Mouse (Mus musculus) heart, embryonic 13.5 days (tissue): ENCODE measurements around the gene Pole3. TPM values are rescaled to one million over a fixed set of nuclear protein-coding genes. Genes with fewer than 3 reads are reported as not detected.

ENCODE experiments used
- ATAC-seq: fragments of 200-750 bp; cut with Nextera tagmentation; 2 replicates; pipeline ENCODE4 v1.8.0; 2017; ENCODE audit warnings: moderate TSS enrichment; ENCODE audit not compliant: insufficient number of reproducible peaks, low FRiP score, low TSS enrichment; ENCODE audit errors: extremely low read depth
- H3K27ac ChIP-seq: fragments of 300-500 bp; sonication (generic); replicated peaks from 2 replicates; pipeline ENCODE4 v1.5.1; 2015; ENCODE audit warnings: moderate library complexity, mild to moderate bottlenecking, inconsistent platforms
- H3K27me3 ChIP-seq: fragments of 300-500 bp; sonication (generic); replicated peaks from 2 replicates; pipeline ENCODE4 v1.6.1; 2015; ENCODE audit warnings: mild to moderate bottlenecking, inconsistent platforms
- H3K36me3 ChIP-seq: fragments of 300-500 bp; sonication (generic); 2 replicates; pipeline ENCODE4 v1.6.1; 2015; ENCODE audit warnings: mild to moderate bottlenecking, inconsistent platforms
- H3K4me1 ChIP-seq: fragments of 300-500 bp; sonication (generic); 2 replicates; pipeline ENCODE4 v1.6.1; 2015; ENCODE audit warnings: inconsistent platforms
- H3K4me2 ChIP-seq: fragments of 300-500 bp; sonication (generic); 2 replicates; pipeline ENCODE4 v1.6.1; 2015; ENCODE audit warnings: inconsistent platforms, mild to moderate bottlenecking, moderate library complexity
- H3K4me3 ChIP-seq: fragments of 300-500 bp; sonication (generic); 2 replicates; pipeline ENCODE4 v1.5.1; 2015; ENCODE audit warnings: moderate library complexity, mild to moderate bottlenecking, inconsistent platforms
- H3K9ac ChIP-seq: fragments of 300-500 bp; sonication (generic); 2 replicates; pipeline ENCODE4 v1.6.1; 2015; ENCODE audit warnings: inconsistent platforms, mild to moderate bottlenecking, moderate library complexity
- H3K9me3 ChIP-seq: fragments of 300-500 bp; sonication (generic); 2 replicates; pipeline ENCODE4 v1.6.1; 2016; ENCODE audit warnings: inconsistent platforms
- WGBS: fragments of 180-500 bp; shearing (Covaris S2); methylation state at CpG from one replicate; pipeline ENCODE4 v1.1.7; 2015; ENCODE audit warnings: mixed read lengths; 5-methylcytosine and 5-hydroxymethylcytosine counted together
- polyA plus RNA-seq: library from polyadenylated mRNA; unstranded; fragments of >200 nt; fragmentation: Nextera tagmentation; extraction: Ambion mirVana; gene quantifications from 2 replicates; pipeline ENCODE4 v1.2.1, GENCODE M21; 2015

The Pole3 gene
- polyA plus RNA-seq, 1 experiment from 2014 or later = 54.6 TPM

- ATAC-seq = no peak
- H3K27me3 ChIP-seq = no peaks in the 10 kb centered on the region
- 34% methylated on average over 13 of the region's 13 CpGs for WGBS
These were observed 6.3 kb downstream of the Pole3 start for GRCm38 (mm10) chr4:62518416-62519121.

GRCm38 (mm10) chr4:62517538-62518415 lies 7.1 kb downstream of the Pole3 start:
- Histone ChIP-seq H3K4me3 (peak overlapping the region; percentile 68), H3K4me1 (peaks cover 57% of the 10 kb centered on the region), H3K4me2 (peak overlapping the region; percentile 78), H3K27ac (peak overlapping the region; percentile 85), H3K9ac (peak overlapping the region; percentile 76), H3K36me3 (peaks cover 25% of the 10 kb centered on the region), H3K27me3 (no peaks in the 10 kb centered on the region), H3K9me3 (no peaks in the 10 kb centered on the region)
- 70% methylated on average over 10 of the region's 10 CpGs for WGBS
- no peak for ATAC-seq

More at GRCm38 (mm10) chr4:62518416-62519121, 6.3 kb downstream of the Pole3 start:
- H3K27ac ChIP-seq = peak overlapping the region; percentile 85
- peak overlapping the region; percentile 76 for H3K9ac ChIP-seq
- no peaks in the 10 kb centered on the region for H3K9me3 ChIP-seq
- H3K4me3 ChIP-seq = peak overlapping the region; percentile 68
- H3K4me1 ChIP-seq = peaks cover 59% of the 10 kb centered on the region
- H3K36me3 ChIP-seq = peaks cover 25% of the 10 kb centered on the region
- H3K4me2 ChIP-seq = peak overlapping the region; percentile 78

GRCm38 (mm10) chr4:62517046-62517445 lies 7.8 kb downstream of the Pole3 start:
- 70% methylated on average over 8 of the region's 8 CpGs for WGBS
- no peaks in the 10 kb centered on the region for H3K27me3 ChIP-seq
- no peak for ATAC-seq
- H3K9ac ChIP-seq = 0 out of 2 replicates have a peak overlapping the region, but pooled peaks have one; percentile 1
- peak overlapping the region; percentile 85 for H3K27ac ChIP-seq
- H3K9me3 ChIP-seq = no peaks in the 10 kb centered on the region
- peak overlapping the region; percentile 78 for H3K4me2 ChIP-seq
- peak overlapping the region; percentile 27; the same call in 1 of the 2 replicates for H3K4me3 ChIP-seq
- H3K36me3 ChIP-seq = peaks cover 25% of the 10 kb centered on the region
- H3K4me1 ChIP-seq = peaks cover 57% of the 10 kb centered on the region

- H3K27me3 ChIP-seq = no peaks in the 10 kb centered on the region
These were observed 8.3 kb downstream of the Pole3 start for GRCm38 (mm10) chr4:62516579-62516978.

GRCm38 (mm10) chr4:62516079-62516478 lies 8.8 kb downstream of the Pole3 start:
- H3K4me1 ChIP-seq = peaks cover 57% of the 10 kb centered on the region
- peak overlapping the region; percentile 67 for H3K9ac ChIP-seq
- no peak for ATAC-seq
- no peaks in the 10 kb centered on the region for H3K27me3 ChIP-seq
- H3K4me2 ChIP-seq = peak overlapping the region; percentile 78
- peaks cover 30% of the 10 kb centered on the region for H3K36me3 ChIP-seq
- WGBS = 25% methylated on average over 2 of the region's 2 CpGs
- H3K9me3 ChIP-seq = no peaks in the 10 kb centered on the region
- H3K27ac ChIP-seq = peak overlapping the region; percentile 85
- H3K4me3 ChIP-seq = peak overlapping the region; percentile 27

More at GRCm38 (mm10) chr4:62516579-62516978, 8.3 kb downstream of the Pole3 start:
- peaks cover 27% of the 10 kb centered on the region for H3K36me3 ChIP-seq
- no peaks in the 10 kb centered on the region for H3K9me3 ChIP-seq
- peak overlapping the region; percentile 85 for H3K27ac ChIP-seq
- no peak for ATAC-seq
- peak overlapping the region; percentile 27 for H3K4me3 ChIP-seq
- WGBS = 52% methylated on average over 1 of the region's 1 CpGs
- peaks cover 57% of the 10 kb centered on the region for H3K4me1 ChIP-seq
- peak overlapping the region; percentile 78 for H3K4me2 ChIP-seq
- H3K9ac ChIP-seq = peak overlapping the region; percentile 67

GRCm38 (mm10) chr4:62515490-62515889 lies 9.4 kb downstream of the Pole3 start:
- H3K4me1 ChIP-seq = peaks cover 55% of the 10 kb centered on the region
- no peaks in the 10 kb centered on the region for H3K9me3 ChIP-seq
- no peaks in the 10 kb centered on the region for H3K27me3 ChIP-seq
- ATAC-seq = no peak
- H3K27ac ChIP-seq = peak overlapping the region; percentile 85
- H3K4me2 ChIP-seq = peak overlapping the region; percentile 78
- H3K9ac ChIP-seq = peak overlapping the region; percentile 67
- H3K36me3 ChIP-seq = peaks cover 36% of the 10 kb centered on the region
- WGBS = 35% methylated on average over 3 of the region's 3 CpGs
- peak overlapping the region; percentile 27 for H3K4me3 ChIP-seq

GRCm38 (mm10) chr4:62514995-62515394 lies 9.9 kb downstream of the Pole3 start:
- H3K36me3 ChIP-seq = peaks cover 41% of the 10 kb centered on the region
- H3K9me3 ChIP-seq = no peaks in the 10 kb centered on the region
- peak overlapping the region; percentile 27; the same call in 1 of the 2 replicates for H3K4me3 ChIP-seq
- no peaks in the 10 kb centered on the region for H3K27me3 ChIP-seq
- ATAC-seq = no peak
- peak overlapping the region; percentile 85 for H3K27ac ChIP-seq
- WGBS = 68% methylated on average over 7 of the region's 7 CpGs
- peaks cover 53% of the 10 kb centered on the region for H3K4me1 ChIP-seq
- H3K9ac ChIP-seq = peak overlapping the region; percentile 67; the same call in 1 of the 2 replicates
- H3K4me2 ChIP-seq = peak overlapping the region; percentile 78

- no peaks in the 10 kb centered on the region for H3K27me3 ChIP-seq
- H3K36me3 ChIP-seq = peaks cover 50% of the 10 kb centered on the region
- 0 out of 2 replicates have a peak overlapping the region, but pooled peaks have one; percentile 24 for H3K9ac ChIP-seq
- H3K27ac ChIP-seq = no peak overlapping the region
- no peaks in the 10 kb centered on the region for H3K9me3 ChIP-seq
- no peak overlapping the region for H3K4me3 ChIP-seq
- no peak for ATAC-seq
- 52% methylated on average over 11 of the region's 11 CpGs for WGBS
- no peak overlapping the region for H3K4me2 ChIP-seq
- peaks cover 51% of the 10 kb centered on the region for H3K4me1 ChIP-seq
These were observed 10.8 kb downstream of the Pole3 start for GRCm38 (mm10) chr4:62513998-62514506.

GRCm38 (mm10) chr4:62509946-62510345 lies 14.9 kb downstream of the Pole3 start:
- Histone ChIP-seq H3K4me2 (no peak overlapping the region), H3K4me1 (peaks cover 10% of the 10 kb centered on the region), H3K36me3 (peaks cover 72% of the 10 kb centered on the region), H3K27ac (no peak overlapping the region), H3K9me3 (no peaks in the 10 kb centered on the region), H3K27me3 (no peaks in the 10 kb centered on the region), H3K9ac (no peak overlapping the region), H3K4me3 (no peak overlapping the region)
- ATAC-seq = no peak
- 87% methylated on average over 11 of the region's 11 CpGs for WGBS

- ATAC-seq = no peak
- H3K9ac ChIP-seq = no peak overlapping the region
These were observed 16.0 kb downstream of the Pole3 start for GRCm38 (mm10) chr4:62508839-62509238.

GRCm38 (mm10) chr4:62506798-62507197 lies 18.1 kb downstream of the Pole3 start:
- Histone ChIP-seq H3K27me3 (no peaks in the 10 kb centered on the region), H3K9me3 (no peaks in the 10 kb centered on the region), H3K4me1 (peaks cover 4% of the 10 kb centered on the region), H3K4me2 (no peak overlapping the region), H3K36me3 (peaks cover 49% of the 10 kb centered on the region), H3K27ac (no peak overlapping the region), H3K9ac (no peak overlapping the region), H3K4me3 (no peak overlapping the region)
- 45% methylated on average over 2 of the region's 2 CpGs for WGBS
- ATAC-seq = no peak

More at GRCm38 (mm10) chr4:62508839-62509238, 16.0 kb downstream of the Pole3 start:
- peaks cover 69% of the 10 kb centered on the region for H3K36me3 ChIP-seq
- no peak overlapping the region for H3K27ac ChIP-seq
- H3K4me2 ChIP-seq = no peak overlapping the region
- peaks cover 3% of the 10 kb centered on the region; the same call in 1 of the 2 replicates for H3K4me1 ChIP-seq
- 89% methylated on average over 5 of the region's 5 CpGs for WGBS
- no peaks in the 10 kb centered on the region for H3K27me3 ChIP-seq
- no peak overlapping the region for H3K4me3 ChIP-seq
- no peaks in the 10 kb centered on the region for H3K9me3 ChIP-seq
